12 mouse cellular contexts compared by ENCODE assay signal in genomic region chr1:72952896-72953295, GRCm38 (mm10).
DNase-seq lines count a peak whose midpoint lies in the region; ATAC-seq and TF ChIP-seq lines count a peak whose summit lies in the region.
"Had no signal": no experiment of that assay in that cellular context is flagged by ENCODE, and none has a peak within 500 bp of the region (broad histone marks: within the 10 kb centered on the region; RNA-seq: fewer than 3 reads in every experiment).

No protein-coding gene starts in this region.

- no peak overlapping the region for H3K4me3 ChIP-seq in kidney, embryonic 15.5 days (replicated peaks)
- H3K4me3 ChIP-seq in embryonic facial prominence, embryonic 12.5 days = no peak overlapping the region
- H3K4me3 ChIP-seq in lung, postnatal 0 days (ENCODE audit: low read depth, low read length) = no peak overlapping the region
- H3K4me3 ChIP-seq: heart, embryonic 13.5 days had no signal

- no peak overlapping the region for H3K27ac ChIP-seq in kidney, embryonic 15.5 days
- H3K27ac ChIP-seq in embryonic facial prominence, embryonic 12.5 days = peak overlapping the region; percentile 55
- H3K27ac ChIP-seq in lung, postnatal 0 days (ENCODE audit: low read length) = no peak overlapping the region
- H3K27ac ChIP-seq: heart, embryonic 13.5 days; liver, embryonic 14.5 days had no signal

- no peak overlapping the region for H3K9ac ChIP-seq in kidney, embryonic 15.5 days
- no peak overlapping the region for H3K9ac ChIP-seq in embryonic facial prominence, embryonic 12.5 days
- H3K9ac ChIP-seq in lung, postnatal 0 days (replicated peaks; ENCODE audit: low read depth) = no peak overlapping the region
- H3K9ac ChIP-seq: heart, embryonic 13.5 days; liver, embryonic 14.5 days had no signal

- H3K4me1 ChIP-seq in kidney, embryonic 15.5 days = peaks cover 5% of the 10 kb centered on the region; the same call in 1 of the 2 replicates
- H3K4me1 ChIP-seq in embryonic facial prominence, embryonic 12.5 days = peaks cover 7% of the 10 kb centered on the region
- no peaks in the 10 kb centered on the region for H3K4me1 ChIP-seq in lung, postnatal 0 days (ENCODE audit: insufficient read depth, low read depth, low read length)

- TF ChIP-seq CTCF in lung, postnatal 0 days (IDR thresholded peaks at IDR 0.05) = no peak

- DNase-seq in kidney, adult 8-10 months = no peak
- DNase-seq in forelimb bud, embryonic 11.5 days (ENCODE audit: low read depth, low spot score) = peak; percentile 46
- peak; percentile 43 for DNase-seq in lung, postnatal 0 days (ENCODE audit: low spot score)
- no peak for DNase-seq in thymus, postnatal 4 days
- no peak for DNase-seq in cerebellum, adult 11-12 months
- no peak for DNase-seq in embryo, embryonic 9.5 days (ENCODE audit: extremely low spot score)
- DNase-seq: cerebellum, adult 9-11 months; right cerebral cortex, postnatal 25 days had no signal

- TF ChIP-seq EP300 in lung, postnatal 0 days (IDR thresholded peaks at IDR 0.05) = no peak

- WGBS in kidney, embryonic 15.5 days = 13% methylated on average over 6 of the region's 6 CpGs
- WGBS in embryonic facial prominence, embryonic 12.5 days = 16% methylated on average over 6 of the region's 6 CpGs
- 27% methylated on average over 6 of the region's 6 CpGs for WGBS in lung, postnatal 0 days

- H3K27me3 ChIP-seq in kidney, embryonic 15.5 days = no peaks in the 10 kb centered on the region
- H3K27me3 ChIP-seq in embryonic facial prominence, embryonic 12.5 days = no peaks in the 10 kb centered on the region
- no peaks in the 10 kb centered on the region for H3K27me3 ChIP-seq in lung, postnatal 0 days (replicated peaks; ENCODE audit: insufficient read depth, low read length)
- H3K27me3 ChIP-seq: heart, embryonic 13.5 days had no signal

- H3K36me3 ChIP-seq in kidney, embryonic 15.5 days = no peaks in the 10 kb centered on the region
- no peaks in the 10 kb centered on the region for H3K36me3 ChIP-seq in embryonic facial prominence, embryonic 12.5 days
- no peaks in the 10 kb centered on the region for H3K36me3 ChIP-seq in lung, postnatal 0 days (ENCODE audit: insufficient read depth, low read length)
- H3K36me3 ChIP-seq: heart, embryonic 13.5 days had no signal

- peak overlapping the region; percentile 21; the same call in 1 of the 2 replicates for H3K4me2 ChIP-seq in kidney, embryonic 15.5 days
- H3K4me2 ChIP-seq in embryonic facial prominence, embryonic 12.5 days (replicated peaks) = peak overlapping the region; percentile 16; the same call in 1 of the 2 replicates
- H3K4me2 ChIP-seq in lung, postnatal 0 days (replicated peaks; ENCODE audit: low read depth, low read length) = no peak overlapping the region
- H3K4me2 ChIP-seq: heart, embryonic 13.5 days had no signal

- H3K9me3 ChIP-seq in kidney, embryonic 15.5 days (replicated peaks) = no peaks in the 10 kb centered on the region
- no peaks in the 10 kb centered on the region for H3K9me3 ChIP-seq in embryonic facial prominence, embryonic 12.5 days
- H3K9me3 ChIP-seq in lung, postnatal 0 days (ENCODE audit: low read length) = no peaks in the 10 kb centered on the region
- H3K9me3 ChIP-seq: heart, embryonic 13.5 days had no signal

- ATAC-seq in kidney, embryonic 15.5 days (replicated peaks; ENCODE audit: low FRiP score) = peak; percentile 67; the same call in 1 of the 2 replicates
- peak; percentile 83; the same call in 1 of the 2 replicates for ATAC-seq in embryonic facial prominence, embryonic 12.5 days (ENCODE audit: insufficient number of reproducible peaks, insufficient read depth, low FRiP score, low TSS enrichment)
- peak; percentile 65 for ATAC-seq in lung, postnatal 0 days

Comparison
In these comparisons a context has a peak if more than half of its experiments do, and no peak if none do; other contexts are left out.
1. DNase-seq: peak in forelimb bud, embryonic 11.5 days (single experiment) and lung, postnatal 0 days (single experiment); none in kidney, adult 8-10 months (0 of 2), thymus, postnatal 4 days (single experiment), cerebellum, adult 11-12 months (single experiment) and embryo, embryonic 9.5 days (single experiment).
2. Peak in every context shown above with its lines, with median percentiles within 50 percentile points of each other: ATAC-seq.